Mouse (Mus musculus): ENCODE results near the gene Dlx6. TPM values are rescaled to one million over a fixed set of nuclear protein-coding genes. Genes with fewer than 3 reads are reported as not detected.

The Dlx6 gene
- total RNA-seq, 1 experiment = not detected

GRCm38 (mm10) chr6:6854176-6854575 lies 9.0 kb upstream of the Dlx6 start:
- no peak overlapping the region for H3K4me3 ChIP-seq (ENCODE audit: insufficient read depth in 1 of 2, low read depth in 1 of 2, low read length in 2 of 2, poor library complexity in 1 of 2, severe bottlenecking in 1 of 2)
- H3K4me1 ChIP-seq (ENCODE audit: control insufficient read depth in 2 of 2, insufficient read depth in 2 of 2, low read length in 2 of 2, poor library complexity in 1 of 2) = 0 out of 4 replicates have a peak, but pooled peaks cover 0 to under 1% of the 10 kb centered on the region in 2 experiments
- TF ChIP-seq ZC3H11A (IDR thresholded peaks at IDR 0.05; ENCODE audit: borderline replicate concordance, low read depth, low read length) (no peak), HCFC1 (IDR thresholded peaks at IDR 0.05; ENCODE audit: borderline replicate concordance, insufficient read depth, low read length) (no peak), ZNF384 (IDR thresholded peaks at IDR 0.05; ENCODE audit: low read depth, low read length) (no peak), MAFK (IDR thresholded peaks at IDR 0.05; ENCODE audit: insufficient read depth, low read depth, low read length) (no peak), CHD2 (IDR thresholded peaks at IDR 0.05; ENCODE audit: low read depth, low read length) (no peak)
- in situ Hi-C loops (cut with MboI; ENCODE audit: low sequenced_read_pairs in 2 of 2, unreplicated experiment in 2 of 2) = loop anchor here in 1 of 2 experiments (25.0 kb wide), 1 partner anchor 842 kb away; no protein-coding TSS in a partner anchor
- H3K9ac ChIP-seq (ENCODE audit: insufficient read depth, low read depth, low read length, poor library complexity, severe bottlenecking) = no peak overlapping the region
- no peak overlapping the region for H3K27ac ChIP-seq (ENCODE audit: insufficient read depth, low read depth, low read length, poor library complexity, severe bottlenecking)
- H3K9me3 ChIP-seq (ENCODE audit: control insufficient read depth, insufficient read depth, low read depth, low read length) = no peaks in the 10 kb centered on the region
- H3K36me3 ChIP-seq (ENCODE audit: control insufficient read depth, insufficient read depth, low read length, poor library complexity, severe bottlenecking) = no peaks in the 10 kb centered on the region
- no peak for DNase-seq (ENCODE audit: low read depth, low spot score)

GRCm38 (mm10) chr6:6854902-6855745 lies 8.0 kb upstream of the Dlx6 start:
- no peaks in the 10 kb centered on the region for H3K36me3 ChIP-seq (ENCODE audit: control insufficient read depth, insufficient read depth, low read length, poor library complexity, severe bottlenecking)
- no peak overlapping the region for H3K27ac ChIP-seq (ENCODE audit: insufficient read depth, low read depth, low read length, poor library complexity, severe bottlenecking)
- DNase-seq (ENCODE audit: low read depth, low spot score) = no peak
- in situ Hi-C loops (cut with MboI; ENCODE audit: low sequenced_read_pairs in 2 of 2, unreplicated experiment in 2 of 2) = loop anchor here in 1 of 2 experiments (25.0 kb wide), 1 partner anchor 843 kb away; no protein-coding TSS in a partner anchor
- H3K9me3 ChIP-seq (ENCODE audit: control insufficient read depth, insufficient read depth, low read depth, low read length) = no peaks in the 10 kb centered on the region
- H3K4me3 ChIP-seq (ENCODE audit: insufficient read depth in 1 of 2, low read depth in 1 of 2, low read length in 2 of 2, poor library complexity in 1 of 2, severe bottlenecking in 1 of 2) = no peak overlapping the region
- no peak overlapping the region for H3K9ac ChIP-seq (ENCODE audit: insufficient read depth, low read depth, low read length, poor library complexity, severe bottlenecking)
- no peak for TF ChIP-seq MAFK (IDR thresholded peaks at IDR 0.05; ENCODE audit: insufficient read depth, low read depth, low read length)
- no peak for TF ChIP-seq CHD2 (IDR thresholded peaks at IDR 0.05; ENCODE audit: low read depth, low read length)
- TF ChIP-seq ZC3H11A (IDR thresholded peaks at IDR 0.05; ENCODE audit: borderline replicate concordance, low read depth, low read length) = no peak
- TF ChIP-seq ZNF384 (IDR thresholded peaks at IDR 0.05; ENCODE audit: low read depth, low read length) = no peak
- TF ChIP-seq HCFC1 (IDR thresholded peaks at IDR 0.05; ENCODE audit: borderline replicate concordance, insufficient read depth, low read length) = no peak
- H3K4me1 ChIP-seq (ENCODE audit: control insufficient read depth in 2 of 2, insufficient read depth in 2 of 2, low read length in 2 of 2, poor library complexity in 1 of 2) = peaks cover 0 to 2% of the 10 kb centered on the region in 2 experiments; a peak in 1 of 4 replicates

- no peak for DNase-seq (ENCODE audit: low read depth, low spot score)
- Histone ChIP-seq H3K4me3 (ENCODE audit: insufficient read depth in 1 of 2, low read depth in 1 of 2, low read length in 2 of 2, poor library complexity in 1 of 2, severe bottlenecking in 1 of 2) (no peak overlapping the region), H3K27ac (ENCODE audit: insufficient read depth, low read depth, low read length, poor library complexity, severe bottlenecking) (no peak overlapping the region), H3K36me3 (ENCODE audit: control insufficient read depth, insufficient read depth, low read length, poor library complexity, severe bottlenecking) (no peaks in the 10 kb centered on the region), H3K9me3 (ENCODE audit: control insufficient read depth, insufficient read depth, low read depth, low read length) (no peaks in the 10 kb centered on the region), H3K9ac (ENCODE audit: insufficient read depth, low read depth, low read length, poor library complexity, severe bottlenecking) (no peak overlapping the region), H3K4me1 (ENCODE audit: control insufficient read depth in 2 of 2, insufficient read depth in 2 of 2, low read length in 2 of 2, poor library complexity in 1 of 2) (peaks cover 0 to 2% of the 10 kb centered on the region in 2 experiments; a peak in 1 of 4 replicates)
- TF ChIP-seq CHD2 (IDR thresholded peaks at IDR 0.05; ENCODE audit: low read depth, low read length) (no peak), ZNF384 (IDR thresholded peaks at IDR 0.05; ENCODE audit: low read depth, low read length) (no peak), HCFC1 (IDR thresholded peaks at IDR 0.05; ENCODE audit: borderline replicate concordance, insufficient read depth, low read length) (no peak), MAFK (IDR thresholded peaks at IDR 0.05; ENCODE audit: insufficient read depth, low read depth, low read length) (no peak), ZC3H11A (IDR thresholded peaks at IDR 0.05; ENCODE audit: borderline replicate concordance, low read depth, low read length) (no peak)
- in situ Hi-C loops (cut with MboI; ENCODE audit: low sequenced_read_pairs in 2 of 2, unreplicated experiment in 2 of 2) = loop anchor here in 1 of 2 experiments (25.0 kb wide), 1 partner anchor 843 kb away; no protein-coding TSS in a partner anchor
Observed at GRCm38 (mm10) chr6:6855746-6856185, 7.4 kb upstream of the Dlx6 start.

GRCm38 (mm10) chr6:6856316-6856715 lies 6.8 kb upstream of the Dlx6 start:
- no peak overlapping the region for H3K9ac ChIP-seq (ENCODE audit: insufficient read depth, low read depth, low read length, poor library complexity, severe bottlenecking)
- no peaks in the 10 kb centered on the region for H3K36me3 ChIP-seq (ENCODE audit: control insufficient read depth, insufficient read depth, low read length, poor library complexity, severe bottlenecking)
- peaks cover 0 to 2% of the 10 kb centered on the region in 2 experiments; a peak in 1 of 4 replicates for H3K4me1 ChIP-seq (ENCODE audit: control insufficient read depth in 2 of 2, insufficient read depth in 2 of 2, low read length in 2 of 2, poor library complexity in 1 of 2)
- DNase-seq (ENCODE audit: low read depth, low spot score) = no peak
- H3K27ac ChIP-seq (ENCODE audit: insufficient read depth, low read depth, low read length, poor library complexity, severe bottlenecking) = no peak overlapping the region
- no peaks in the 10 kb centered on the region for H3K9me3 ChIP-seq (ENCODE audit: control insufficient read depth, insufficient read depth, low read depth, low read length)
- TF ChIP-seq HCFC1 (IDR thresholded peaks at IDR 0.05; ENCODE audit: borderline replicate concordance, insufficient read depth, low read length) (no peak), CHD2 (IDR thresholded peaks at IDR 0.05; ENCODE audit: low read depth, low read length) (no peak), ZC3H11A (IDR thresholded peaks at IDR 0.05; ENCODE audit: borderline replicate concordance, low read depth, low read length) (no peak), MAFK (IDR thresholded peaks at IDR 0.05; ENCODE audit: insufficient read depth, low read depth, low read length) (no peak), ZNF384 (IDR thresholded peaks at IDR 0.05; ENCODE audit: low read depth, low read length) (no peak)
- H3K4me3 ChIP-seq (ENCODE audit: insufficient read depth in 1 of 2, low read depth in 1 of 2, low read length in 2 of 2, poor library complexity in 1 of 2, severe bottlenecking in 1 of 2) = no peak overlapping the region
- in situ Hi-C loops (cut with MboI; ENCODE audit: low sequenced_read_pairs in 2 of 2, unreplicated experiment in 2 of 2) = loop anchor here in 1 of 2 experiments (25.0 kb wide), 1 partner anchor 844 kb away; no protein-coding TSS in a partner anchor
